17 mouse cellular contexts compared by ENCODE assay signal in the genomic region with DNA sequence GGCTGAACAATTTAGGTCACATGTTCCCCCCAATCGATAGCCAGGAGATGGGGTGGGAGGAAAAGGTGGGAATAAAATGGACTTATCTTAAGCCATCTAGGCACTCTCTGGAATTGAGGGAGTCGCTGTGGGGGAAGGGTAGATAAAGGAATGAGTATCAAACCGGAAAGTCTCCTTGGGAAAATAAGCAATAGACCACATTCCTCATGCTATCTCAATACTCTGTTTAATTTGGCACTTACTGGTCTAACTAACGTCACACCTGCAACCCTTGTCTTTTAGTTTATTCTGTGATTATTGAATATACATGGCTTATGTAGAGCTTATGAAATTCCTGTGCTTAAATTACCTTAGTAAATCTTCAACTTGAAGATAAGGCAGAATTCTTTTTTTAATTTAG. TPM values are rescaled to one million over a fixed set of nuclear protein-coding genes. Genes with fewer than 3 reads are reported as not detected.
DNase-seq lines count a peak whose midpoint lies in the region; ATAC-seq and TF ChIP-seq lines count a peak whose summit lies in the region.
"Had no signal": no experiment of that assay in that cellular context is flagged by ENCODE, and none has a peak within 500 bp of the region (broad histone marks: within the 10 kb centered on the region; RNA-seq: fewer than 3 reads in every experiment).

No protein-coding gene starts in this region.

- H3K9ac ChIP-seq in heart, embryonic 12.5 days = no peak overlapping the region
- H3K9ac ChIP-seq in lung, embryonic 14.5 days = no peak overlapping the region
- H3K9ac ChIP-seq in forebrain, embryonic 12.5 days = no peak overlapping the region
- H3K9ac ChIP-seq: embryonic facial prominence, embryonic 12.5 days; hindbrain, embryonic 15.5 days had no signal

- DNase-seq in heart, postnatal 25 days (ENCODE audit: low spot score) = no peak
- DNase-seq in lung, embryonic 14.5 days = peak; percentile 43
- DNase-seq in lung, adult 18-20 months = no peak
- DNase-seq in lung, postnatal 25 days (ENCODE audit: low spot score) = peak; percentile 65
- no peak for DNase-seq in lung, postnatal 10 days
- no peak for DNase-seq in right cerebral cortex, adult 18-20 months
- DNase-seq: adrenal gland, postnatal 14 days; cerebellum, adult 11-12 months; cerebellum, adult 9-10 months; cerebellum, postnatal 25 days; gastrocnemius, postnatal 14 days; heart, postnatal 36 days had no signal

- H3K36me3 ChIP-seq in heart, embryonic 12.5 days = no peaks in the 10 kb centered on the region
- no peaks in the 10 kb centered on the region for H3K36me3 ChIP-seq in lung, embryonic 14.5 days (ENCODE audit: insufficient read depth)
- no peaks in the 10 kb centered on the region for H3K36me3 ChIP-seq in forebrain, embryonic 12.5 days (replicated peaks)
- H3K36me3 ChIP-seq: embryonic facial prominence, embryonic 12.5 days; hindbrain, embryonic 15.5 days had no signal

- 46% methylated on average over 4 of the region's 4 CpGs for WGBS in heart, embryonic 12.5 days
- 33% methylated on average over 4 of the region's 4 CpGs for WGBS in lung, embryonic 14.5 days
- WGBS in forebrain, embryonic 12.5 days = 83% methylated on average over 4 of the region's 4 CpGs

- H3K4me2 ChIP-seq in heart, embryonic 12.5 days = no peak overlapping the region
- H3K4me2 ChIP-seq in lung, embryonic 14.5 days = no peak overlapping the region
- no peak overlapping the region for H3K4me2 ChIP-seq in forebrain, embryonic 12.5 days
- H3K4me2 ChIP-seq: embryonic facial prominence, embryonic 12.5 days; hindbrain, embryonic 15.5 days had no signal

- no peak for TF ChIP-seq CTCF in lung, embryonic 14.5 days (IDR thresholded peaks at IDR 0.05; ENCODE audit: low read depth)

- H3K4me1 ChIP-seq in heart, embryonic 12.5 days (replicated peaks) = peaks cover 10% of the 10 kb centered on the region
- no peaks in the 10 kb centered on the region for H3K4me1 ChIP-seq in lung, embryonic 14.5 days (ENCODE audit: insufficient read depth)
- H3K4me1 ChIP-seq in forebrain, embryonic 12.5 days = no peaks in the 10 kb centered on the region
- H3K4me1 ChIP-seq: hindbrain, embryonic 15.5 days had no signal

- no peak for ATAC-seq in heart, embryonic 12.5 days (ENCODE audit: insufficient number of reproducible peaks, low FRiP score)
- ATAC-seq in lung, embryonic 14.5 days (ENCODE audit: insufficient read depth) = no peak; the same call in 1 of the 2 replicates
- no peak for ATAC-seq in forebrain, embryonic 12.5 days (ENCODE audit: low FRiP score)
- ATAC-seq: forebrain, embryonic 16.5 days had no signal

- 0 out of 2 replicates have a peak overlapping the region, but pooled peaks have one; percentile 18 for H3K27ac ChIP-seq in heart, embryonic 12.5 days (ENCODE audit: poor library complexity, severe bottlenecking)
- H3K27ac ChIP-seq in lung, embryonic 14.5 days (ENCODE audit: low read depth) = peak overlapping the region; percentile 32; the same call in 1 of the 2 replicates
- no peak overlapping the region for H3K27ac ChIP-seq in forebrain, embryonic 12.5 days
- H3K27ac ChIP-seq: embryonic facial prominence, embryonic 12.5 days; hindbrain, embryonic 15.5 days had no signal

- H3K27me3 ChIP-seq in heart, embryonic 12.5 days (replicated peaks) = no peaks in the 10 kb centered on the region
- H3K27me3 ChIP-seq in lung, embryonic 14.5 days (ENCODE audit: insufficient read depth, low read length) = no peaks in the 10 kb centered on the region
- H3K27me3 ChIP-seq in forebrain, embryonic 12.5 days = no peaks in the 10 kb centered on the region
- H3K27me3 ChIP-seq: embryonic facial prominence, embryonic 12.5 days; hindbrain, embryonic 15.5 days had no signal

- intact Hi-C loops in heart, postnatal 25 days (cut with DNase I) = no loop called here

- H3K9me3 ChIP-seq in heart, embryonic 12.5 days (replicated peaks) = no peaks in the 10 kb centered on the region
- H3K9me3 ChIP-seq in lung, embryonic 14.5 days (ENCODE audit: low read depth, low read length) = no peaks in the 10 kb centered on the region
- no peaks in the 10 kb centered on the region for H3K9me3 ChIP-seq in forebrain, embryonic 12.5 days
- H3K9me3 ChIP-seq: embryonic facial prominence, embryonic 12.5 days; hindbrain, embryonic 15.5 days had no signal

- no peak overlapping the region for H3K4me3 ChIP-seq in heart, embryonic 12.5 days
- no peak overlapping the region for H3K4me3 ChIP-seq in lung, embryonic 14.5 days (ENCODE audit: low read depth, low read length)
- H3K4me3 ChIP-seq in forebrain, embryonic 12.5 days (replicated peaks) = no peak overlapping the region
- H3K4me3 ChIP-seq: embryonic facial prominence, embryonic 12.5 days; hindbrain, embryonic 15.5 days had no signal

RNA-seq across cellular contexts. Expression of a gene that starts 11.9 kb away (rescaled TPM):
- 344 and 358 TPM in 2 replicates for polyA plus RNA-seq in heart, embryonic 12.5 days (2016; fragmentation: Nextera tagmentation; extraction: Ambion mirVana)
- total RNA-seq in heart, postnatal 25 days (2021) = 100 to 1,000 TPM; 285 to 296 TPM
- 390 and 394 TPM in 2 replicates for polyA plus RNA-seq in lung, embryonic 14.5 days (2014; fragmentation: Nextera tagmentation; extraction: Ambion mirVana)
- 213 and 223 TPM in 2 replicates for polyA plus RNA-seq in forebrain, embryonic 12.5 days (2016; fragmentation: Nextera tagmentation; extraction: Ambion mirVana)

RNA-seq across cellular contexts. Expression of a gene that starts 56.9 kb away (rescaled TPM):
- 5.4 and 5.7 TPM in 2 replicates for polyA plus RNA-seq in heart, embryonic 12.5 days (2016; fragmentation: Nextera tagmentation; extraction: Ambion mirVana)
- total RNA-seq in heart, postnatal 25 days (2021) = 1 to 10 TPM; 5.1 to 5.4 TPM
- 5.7 and 6.7 TPM in 2 replicates for polyA plus RNA-seq in lung, embryonic 14.5 days (2014; fragmentation: Nextera tagmentation; extraction: Ambion mirVana)
- 10.7 and 11.0 TPM in 2 replicates for polyA plus RNA-seq in forebrain, embryonic 12.5 days (2016; fragmentation: Nextera tagmentation; extraction: Ambion mirVana)

Comparison
In these comparisons a context has a peak if more than half of its experiments do, and no peak if none do; other contexts are left out.
1. DNase-seq: peak in lung, embryonic 14.5 days (single experiment) and lung, postnatal 25 days (single experiment); none in heart, postnatal 25 days (single experiment), lung, adult 18-20 months (0 of 2), lung, postnatal 10 days (single experiment) and right cerebral cortex, adult 18-20 months (single experiment).